Mouse (Mus musculus): Measurements from ENCODE around the gene Trpm1. TPM values are rescaled to one million over a fixed set of nuclear protein-coding genes. Genes with fewer than 3 reads are reported as not detected.

The Trpm1 gene
- total RNA-seq, 2 experiments from 2014 or later: not detected

DNA sequence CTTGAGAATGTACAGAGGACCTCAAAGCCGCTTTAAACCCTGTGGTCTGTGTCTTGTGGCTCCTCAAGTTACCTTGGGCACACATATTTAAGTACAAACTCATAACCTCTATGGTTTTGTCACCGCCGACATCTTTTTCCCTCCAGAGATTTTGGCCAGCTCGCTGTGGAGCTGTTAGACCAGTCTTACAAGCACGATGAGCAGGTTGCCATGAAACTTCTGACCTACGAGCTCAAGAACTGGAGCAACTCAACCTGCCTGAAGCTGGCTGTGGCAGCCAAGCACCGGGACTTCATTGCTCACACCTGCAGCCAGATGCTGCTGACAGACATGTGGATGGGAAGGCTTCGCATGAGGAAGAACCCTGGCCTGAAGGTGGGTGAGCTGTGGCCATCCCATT lies 76.3 kb downstream of the Trpm1 start:
- ATAC-seq (ENCODE audit: poor library complexity, severe bottlenecking): no peak

DNA sequence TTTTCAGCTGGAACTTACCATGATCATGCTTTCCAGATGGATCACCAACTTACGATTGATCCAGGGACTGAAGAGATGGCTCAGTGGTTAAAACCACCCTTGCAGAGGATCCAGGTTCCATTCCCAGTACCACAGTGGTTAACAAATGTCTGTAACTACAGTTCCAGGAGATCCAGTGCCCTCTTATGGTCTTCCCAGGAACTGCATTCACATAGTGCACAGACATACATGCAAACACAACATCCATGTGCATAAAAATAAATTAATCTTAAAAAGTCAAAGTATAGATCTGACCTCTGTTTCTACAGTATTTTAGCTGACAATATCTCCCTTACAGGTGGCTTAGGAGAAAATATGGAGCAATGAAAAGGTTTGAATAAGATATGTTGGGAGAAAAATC lies 77.4 kb downstream of the Trpm1 start:
- ATAC-seq (ENCODE audit: poor library complexity, severe bottlenecking): no peak

DNA sequence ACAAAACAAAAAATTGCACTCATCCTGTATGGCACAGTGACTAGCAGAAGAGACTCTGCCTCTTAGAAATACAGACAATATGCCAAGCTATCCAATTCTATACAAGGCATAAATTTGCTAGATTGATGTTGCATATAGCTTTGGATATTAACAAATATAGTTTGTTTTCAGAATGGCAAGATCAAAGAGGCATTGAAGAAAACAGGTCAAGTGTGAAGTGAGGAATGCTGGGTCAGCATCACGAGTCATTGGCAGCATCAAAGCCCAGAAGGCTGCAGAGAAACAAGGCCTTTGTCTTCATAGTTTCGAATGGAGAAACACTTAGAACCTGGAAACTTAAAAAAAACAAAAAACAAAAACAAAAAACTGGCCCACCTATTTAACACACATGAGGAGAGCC lies 78.4 kb downstream of the Trpm1 start:
- no peak for ATAC-seq (ENCODE audit: poor library complexity, severe bottlenecking)

DNA sequence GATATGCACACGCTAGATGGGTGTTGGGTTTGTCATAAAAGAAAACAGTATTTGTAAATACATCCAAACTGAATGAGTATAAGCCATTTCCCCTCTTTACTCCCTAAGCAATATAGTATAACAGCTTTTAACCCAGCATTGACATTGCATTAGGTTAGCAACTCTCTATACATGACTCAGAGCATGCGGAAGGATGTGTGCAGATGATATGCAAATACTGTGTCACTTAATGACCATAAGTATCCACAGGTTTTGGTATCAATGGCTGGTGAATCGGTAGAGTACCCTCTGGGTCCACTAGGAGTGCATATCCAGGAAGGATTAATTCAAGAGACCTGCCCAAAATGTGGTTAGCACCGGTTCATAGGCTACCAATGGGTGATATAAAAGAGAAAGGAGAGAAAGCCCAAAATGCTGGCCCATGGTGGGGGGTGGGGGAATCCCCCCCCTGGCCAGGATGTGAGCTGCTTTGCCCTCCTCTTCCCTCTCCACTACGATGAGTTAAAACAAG lies 80.7 kb downstream of the Trpm1 start:
- no peak for ATAC-seq (ENCODE audit: poor library complexity, severe bottlenecking)

DNA sequence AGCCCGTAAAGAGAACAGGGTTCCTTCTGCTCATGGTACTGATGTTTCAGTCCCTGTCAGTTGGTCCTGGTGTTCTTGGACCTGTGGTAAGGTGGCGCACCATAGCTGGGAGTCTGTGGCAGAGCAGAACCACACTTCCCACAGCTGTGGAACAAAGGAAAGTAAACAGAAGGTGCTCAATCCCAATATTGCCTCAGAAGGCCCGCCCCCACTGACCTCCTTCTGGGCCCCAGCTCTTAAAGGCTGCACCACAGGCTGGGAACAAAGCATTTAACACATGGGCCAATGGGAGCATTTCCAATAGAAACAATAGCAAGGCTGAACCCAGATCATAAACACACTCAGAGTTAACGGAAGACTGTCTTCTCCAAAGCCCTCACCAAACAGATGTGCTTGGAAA lies 82.9 kb downstream of the Trpm1 start:
- no peak for ATAC-seq (ENCODE audit: poor library complexity, severe bottlenecking)

DNA sequence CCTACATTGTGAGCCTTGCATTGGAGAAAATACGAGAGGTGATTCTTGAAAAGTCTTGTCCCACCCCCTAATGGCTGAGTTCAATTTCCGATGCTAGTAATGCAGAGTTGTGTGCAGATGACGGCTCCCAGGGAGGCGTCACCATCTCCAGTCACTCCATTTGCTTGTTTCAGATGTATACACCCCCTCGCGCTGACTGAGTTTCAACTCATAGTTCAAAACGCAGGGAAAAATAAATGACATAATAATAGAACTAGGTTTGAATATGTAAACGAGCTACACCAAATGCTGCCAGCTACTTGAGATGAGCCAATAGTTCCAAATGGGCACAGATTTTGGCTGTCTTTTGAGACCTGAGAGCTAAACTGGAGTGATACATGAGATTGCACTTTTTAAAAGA lies 84.1 kb downstream of the Trpm1 start:
- ATAC-seq (ENCODE audit: poor library complexity, severe bottlenecking): no peak

DNA sequence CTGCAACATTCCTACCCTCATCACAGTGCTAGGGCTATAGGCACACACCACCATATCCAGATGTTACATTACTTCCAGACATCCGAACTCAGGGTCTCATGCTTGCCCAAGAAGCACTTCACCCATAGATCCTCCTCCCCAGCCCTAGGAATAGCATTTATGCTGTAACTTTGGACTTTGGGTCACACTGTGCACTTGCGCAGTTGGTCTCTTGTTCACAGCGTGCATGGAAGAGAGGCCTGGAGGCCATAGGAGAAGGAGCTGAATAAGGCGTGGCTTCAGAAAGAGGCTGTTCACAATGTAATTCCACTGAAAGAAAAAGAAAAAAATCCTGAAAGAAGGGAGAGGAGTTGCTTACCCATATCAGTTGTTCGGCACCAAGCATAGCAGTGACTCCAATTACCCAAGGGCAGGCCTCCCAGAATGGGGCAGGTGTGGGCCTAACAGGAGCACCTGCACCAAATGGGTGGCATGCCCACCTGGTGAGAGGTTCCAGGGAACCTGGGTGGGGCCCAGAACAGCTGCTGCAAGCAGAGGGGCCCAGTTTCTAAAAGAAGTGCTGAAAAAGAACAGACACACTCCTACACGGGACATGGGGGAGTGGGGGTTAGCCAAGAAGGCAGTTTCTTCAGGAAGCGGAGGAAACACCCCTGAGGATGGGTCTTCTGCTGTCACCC lies 84.9 kb downstream of the Trpm1 start:
- ATAC-seq (ENCODE audit: poor library complexity, severe bottlenecking): no peak

DNA sequence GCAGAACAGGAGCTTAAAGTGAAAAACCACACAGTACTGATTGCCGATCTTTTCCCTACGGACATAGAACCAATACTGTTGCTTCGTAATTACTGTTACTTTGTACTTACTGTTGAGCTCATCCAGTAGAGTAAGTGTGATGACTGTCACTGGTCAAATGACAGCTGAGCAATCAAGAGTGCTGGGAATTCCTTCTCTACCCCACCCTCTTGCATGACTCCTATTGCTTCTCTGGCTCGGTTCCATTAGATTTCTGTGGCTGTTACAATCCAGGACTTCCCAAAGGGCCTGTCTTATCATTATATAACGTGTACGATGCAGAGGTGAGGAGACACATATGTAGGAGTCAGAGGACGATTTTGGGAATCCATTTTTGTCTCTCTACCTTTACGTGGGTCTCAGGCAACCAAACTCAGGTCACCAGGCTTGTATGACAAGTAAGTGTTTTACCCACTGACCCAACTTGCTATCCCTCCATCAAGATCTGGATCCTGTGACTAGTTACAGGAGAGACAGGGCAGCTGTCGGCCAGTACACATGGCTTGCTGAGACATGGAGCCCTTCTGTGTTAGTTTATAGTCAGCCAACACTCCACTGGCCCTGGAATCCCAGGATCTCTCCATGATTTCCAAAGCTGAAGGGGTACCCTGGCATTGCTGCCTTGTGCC lies 85.6 kb downstream of the Trpm1 start:
- ATAC-seq (ENCODE audit: poor library complexity, severe bottlenecking): no peak

DNA sequence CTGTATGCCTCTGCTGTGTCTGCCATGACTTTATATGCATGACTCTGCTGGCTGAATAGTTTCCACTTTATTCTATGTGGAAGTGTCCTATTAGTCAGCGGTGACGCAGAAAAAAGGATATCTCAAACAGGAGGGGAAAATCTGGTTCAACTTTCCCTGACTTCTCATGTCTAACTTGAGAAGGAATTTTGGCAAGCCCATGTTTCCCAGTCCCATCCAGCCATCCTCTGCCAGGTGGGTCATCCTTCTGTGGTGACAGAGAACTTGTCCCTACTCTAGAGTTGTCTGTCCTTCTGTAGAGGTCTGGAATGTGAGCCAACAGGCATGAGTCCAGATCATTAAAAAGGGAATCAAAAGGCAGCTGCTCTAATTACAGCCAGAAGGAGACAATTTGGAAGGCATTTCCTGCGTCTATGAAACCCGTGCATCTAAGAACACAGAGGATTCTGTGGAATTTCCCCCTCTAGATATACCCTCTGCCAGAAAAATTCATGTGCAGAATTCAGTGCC lies 86.2 kb downstream of the Trpm1 start:
- ATAC-seq (ENCODE audit: poor library complexity, severe bottlenecking): no peak

DNA sequence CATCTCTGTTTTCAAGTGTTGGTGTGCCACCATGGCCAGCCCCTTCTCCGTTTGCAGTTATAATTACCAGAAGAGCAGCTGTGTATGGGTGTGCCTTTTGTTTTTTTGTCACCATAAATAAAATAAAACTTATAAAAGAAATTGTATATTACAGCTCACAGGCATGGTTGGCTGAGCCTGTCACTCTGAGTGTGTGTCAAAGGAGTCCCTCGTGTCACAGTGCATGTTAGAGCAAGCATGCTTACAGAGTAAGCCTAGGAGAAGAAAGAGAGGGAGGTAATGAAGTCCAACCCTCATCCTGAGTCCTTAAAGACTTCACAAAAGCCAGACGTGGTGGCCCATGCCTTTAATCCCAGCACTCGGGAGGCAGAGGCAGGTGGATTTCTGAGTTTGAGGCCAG lies 88.8 kb downstream of the Trpm1 start:
- ATAC-seq (ENCODE audit: poor library complexity, severe bottlenecking): no peak

DNA sequence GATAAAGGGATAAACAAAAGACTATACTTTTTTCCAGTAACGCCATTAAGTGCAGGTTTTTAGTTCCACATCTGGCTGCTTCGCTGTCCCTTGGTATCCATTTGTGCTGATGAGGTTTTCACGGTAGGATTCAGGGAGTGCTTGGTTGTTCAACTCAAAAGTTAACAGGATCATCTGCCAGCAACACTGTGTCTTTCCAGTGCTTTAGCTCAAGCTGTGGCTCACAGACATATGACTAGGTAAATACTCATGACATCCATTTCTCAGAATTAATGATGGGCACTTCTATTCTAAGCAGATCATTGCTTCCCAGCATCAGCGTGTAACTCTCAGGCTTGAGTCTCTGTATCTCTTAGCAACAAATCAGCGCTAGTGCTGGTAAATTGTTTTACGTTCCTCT lies 90.7 kb downstream of the Trpm1 start:
- no peak for ATAC-seq (ENCODE audit: poor library complexity, severe bottlenecking)

DNA sequence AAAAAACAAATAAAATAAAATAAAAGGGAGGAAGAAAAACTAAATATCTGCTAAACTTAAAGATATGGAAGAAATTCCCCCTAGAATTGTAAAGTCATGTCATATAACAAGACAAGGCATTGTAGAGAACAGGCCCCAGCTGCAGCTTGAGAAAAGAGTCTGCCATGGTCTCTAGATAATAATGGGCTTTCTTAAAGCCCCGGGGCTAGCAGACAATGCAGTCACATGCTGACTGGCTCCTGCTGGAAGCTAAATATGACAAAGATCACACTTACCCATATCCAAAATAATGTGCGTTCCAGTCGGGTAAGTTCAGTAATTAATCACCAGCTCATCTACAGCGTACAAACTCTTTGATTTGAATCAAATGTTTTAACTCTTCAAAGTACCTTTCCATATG lies 93.1 kb downstream of the Trpm1 start:
- ATAC-seq (ENCODE audit: poor library complexity, severe bottlenecking): no peak

DNA sequence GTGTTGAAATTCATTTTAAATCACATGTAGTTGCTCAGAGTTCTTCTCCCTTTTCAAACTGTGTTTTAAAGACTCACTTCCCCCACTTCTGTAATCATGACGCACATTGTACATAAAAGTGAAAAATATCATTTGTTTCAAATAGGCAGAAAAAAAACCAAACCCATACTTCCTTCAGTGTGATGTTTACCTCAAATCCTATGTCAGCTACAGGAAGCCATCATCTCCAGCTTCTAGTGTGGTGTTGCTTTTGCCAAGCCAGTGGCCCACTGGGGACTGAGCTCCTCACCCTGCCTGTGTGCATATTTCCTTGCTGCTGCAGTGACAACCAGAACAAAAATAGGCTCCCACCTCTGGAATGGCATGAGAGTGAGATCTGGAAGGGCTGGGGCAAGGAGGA lies 94.7 kb downstream of the Trpm1 start:
- ATAC-seq (ENCODE audit: poor library complexity, severe bottlenecking): no peak

DNA sequence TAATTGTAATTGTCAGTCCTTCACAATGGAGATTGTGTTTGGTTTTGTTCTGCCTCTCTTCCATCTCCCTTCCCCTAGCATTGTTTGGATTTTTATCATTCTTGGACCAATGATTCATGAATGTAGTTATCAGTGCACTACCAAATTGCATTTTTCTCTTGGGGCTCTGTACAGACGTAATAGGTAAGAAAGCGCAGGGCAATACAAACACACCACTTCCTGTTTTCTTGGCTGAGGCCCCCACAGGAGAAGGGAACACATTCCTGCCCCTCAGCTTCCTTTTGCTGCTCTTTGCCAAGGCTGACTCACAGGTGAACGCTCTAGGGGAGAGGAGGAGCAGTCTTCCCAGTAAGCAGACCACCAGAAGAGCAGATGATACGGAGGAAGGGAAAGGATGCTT lies 96.1 kb downstream of the Trpm1 start:
- ATAC-seq (ENCODE audit: poor library complexity, severe bottlenecking): no peak

DNA sequence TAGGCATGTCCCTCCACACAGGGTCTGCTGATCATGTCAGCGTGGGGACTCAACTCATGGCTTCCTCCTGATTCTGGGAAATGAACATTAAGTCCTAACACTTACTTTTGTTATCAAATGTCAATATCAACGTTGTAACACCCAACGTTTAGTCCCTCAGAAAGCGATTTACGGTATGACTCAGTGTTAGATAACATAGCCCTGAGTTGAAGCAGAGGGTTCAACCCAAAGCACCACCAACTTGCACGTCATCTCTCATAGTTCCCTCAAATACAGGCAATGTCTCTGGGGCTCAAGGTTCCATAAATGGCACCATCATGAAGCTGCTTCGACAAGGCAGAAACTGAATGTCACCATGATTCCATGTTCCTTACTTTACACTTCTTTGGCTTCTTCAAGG lies 96.8 kb downstream of the Trpm1 start:
- ATAC-seq (ENCODE audit: poor library complexity, severe bottlenecking): no peak

DNA sequence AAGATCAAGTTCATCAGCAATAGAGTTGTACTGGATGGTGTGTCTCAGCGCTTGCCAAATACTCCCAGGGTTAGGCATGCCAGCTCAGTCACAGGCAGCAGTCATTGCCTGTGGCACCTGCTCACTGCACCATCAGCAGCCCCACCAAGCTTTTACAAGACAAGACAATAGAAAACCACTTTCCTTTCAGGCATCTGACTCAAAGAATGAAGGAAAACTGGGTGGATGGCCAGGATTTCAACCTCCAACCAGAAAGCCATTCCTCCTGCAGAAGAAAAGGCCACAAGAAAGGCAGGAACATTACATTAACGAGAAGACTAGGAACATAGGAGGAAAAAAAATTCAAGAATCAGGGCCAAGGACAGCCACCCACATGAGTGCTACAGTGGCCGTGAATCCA lies 100.1 kb downstream of the Trpm1 start:
- no peak for ATAC-seq (ENCODE audit: poor library complexity, severe bottlenecking)

DNA sequence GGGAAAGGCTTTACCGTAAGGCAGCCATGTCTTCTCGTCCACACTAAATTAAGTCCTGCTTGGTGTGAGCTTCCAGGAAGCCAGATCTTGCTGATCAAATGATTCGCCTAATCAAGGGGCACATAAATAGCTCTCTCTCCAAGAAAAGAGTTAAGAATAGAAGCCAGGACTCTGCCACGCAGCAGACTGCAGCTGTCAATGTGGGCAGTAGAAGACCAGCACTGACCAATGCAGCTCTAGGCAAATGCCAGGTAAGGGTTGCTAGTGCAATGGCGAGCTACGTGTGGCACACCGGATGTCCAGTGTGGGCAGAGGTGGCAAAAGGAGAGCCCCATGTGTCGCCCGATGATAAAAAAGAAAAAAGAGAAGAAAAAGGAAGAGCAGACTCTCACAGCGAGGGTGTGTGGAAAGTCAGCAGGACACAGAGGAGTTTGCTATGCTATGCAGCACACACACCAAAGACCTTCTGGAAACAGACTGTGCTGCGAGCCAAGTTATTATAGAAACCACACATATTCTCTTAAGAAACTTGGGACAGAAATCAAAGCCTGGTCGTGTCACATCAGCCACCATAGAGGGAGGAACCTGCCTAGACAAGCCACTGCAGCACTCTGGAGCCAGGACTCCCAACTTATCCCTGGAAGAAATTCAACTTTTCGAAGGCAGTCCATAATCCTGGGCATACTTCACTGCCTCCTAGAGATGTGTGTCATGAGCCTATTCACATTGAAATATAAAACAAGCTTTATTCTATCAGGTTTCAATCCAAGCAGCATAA lies 112.1 kb downstream of the Trpm1 start:
- no peak for ATAC-seq (ENCODE audit: poor library complexity, severe bottlenecking)

DNA sequence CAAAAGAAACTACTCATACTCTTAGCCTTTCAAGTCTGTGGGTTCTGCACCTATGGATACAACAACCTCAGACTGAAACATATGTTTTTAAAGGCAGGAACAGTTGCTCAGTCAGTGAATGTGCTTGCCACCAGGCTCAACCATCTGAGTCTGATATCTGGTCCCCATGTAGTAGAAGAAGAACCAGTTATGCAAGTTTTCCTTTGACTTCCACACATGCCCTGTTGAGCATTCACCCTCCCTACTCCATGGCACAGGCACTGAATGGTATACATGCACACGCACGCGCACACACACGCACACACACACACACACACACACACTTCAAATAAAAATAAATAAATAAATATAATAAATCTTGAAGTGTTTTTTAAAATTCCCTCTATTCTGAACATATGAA lies 113.0 kb downstream of the Trpm1 start:
- ATAC-seq (ENCODE audit: poor library complexity, severe bottlenecking): no peak

DNA sequence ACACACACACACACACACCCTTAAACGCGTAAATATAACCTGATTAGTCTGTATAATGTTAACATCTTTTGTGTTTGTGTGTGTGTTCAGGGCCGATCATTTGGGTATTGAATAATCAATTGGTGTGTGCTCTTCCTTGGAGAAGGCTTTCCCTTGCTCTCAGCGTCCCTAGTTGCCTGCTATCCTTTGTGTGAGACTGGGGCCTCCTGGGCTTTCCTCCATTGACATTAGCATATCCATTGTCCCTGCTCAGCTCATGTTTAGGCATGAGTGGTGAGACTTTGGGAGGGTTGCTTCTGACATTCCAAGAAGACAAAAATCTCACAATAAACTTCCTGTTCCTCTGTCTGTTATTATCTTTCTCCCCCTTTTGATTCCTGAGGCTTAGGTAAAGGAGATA lies 118.3 kb downstream of the Trpm1 start:
- no peak for ATAC-seq (ENCODE audit: poor library complexity, severe bottlenecking)

DNA sequence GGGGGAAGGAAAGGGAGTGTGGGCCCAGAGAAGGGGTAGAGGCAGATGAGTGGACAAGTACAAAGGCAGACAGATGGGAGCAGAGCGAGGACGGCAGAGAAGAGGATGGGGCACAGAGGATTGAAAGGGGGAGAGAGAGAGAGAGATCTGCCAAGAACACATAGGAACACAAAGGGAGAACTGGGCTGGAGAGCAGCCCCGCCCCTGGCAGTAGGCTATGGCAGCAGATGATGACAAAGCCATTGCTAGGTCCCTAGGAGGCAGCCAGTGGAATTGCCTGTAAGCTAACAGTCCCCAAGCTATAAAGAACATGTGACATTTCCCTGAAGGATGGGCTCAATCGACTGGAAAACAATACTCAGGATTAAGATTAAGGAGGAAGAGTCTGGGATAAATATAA lies 121.9 kb downstream of the Trpm1 start:
- ATAC-seq (ENCODE audit: poor library complexity, severe bottlenecking): no peak

DNA sequence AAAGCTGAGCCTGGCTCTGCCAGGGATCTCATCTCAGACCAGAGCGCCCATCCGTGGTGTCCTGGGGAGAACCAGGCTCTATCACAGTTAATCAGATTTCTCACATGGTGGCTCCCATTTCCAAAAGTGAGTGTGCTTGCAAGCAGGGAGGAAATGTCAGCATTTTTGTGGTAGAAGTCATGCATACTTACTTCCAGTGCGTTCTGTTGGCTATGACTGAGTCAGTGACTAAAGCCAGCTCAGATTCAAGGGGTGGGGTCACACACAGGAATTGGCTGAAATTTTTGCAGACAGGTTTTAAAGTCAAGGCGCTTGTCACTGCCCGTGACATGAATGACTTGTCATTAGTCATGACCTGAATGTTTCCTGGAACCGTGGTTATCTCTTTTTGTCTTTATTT lies 123.3 kb downstream of the Trpm1 start:
- no peak for ATAC-seq (ENCODE audit: poor library complexity, severe bottlenecking)

DNA sequence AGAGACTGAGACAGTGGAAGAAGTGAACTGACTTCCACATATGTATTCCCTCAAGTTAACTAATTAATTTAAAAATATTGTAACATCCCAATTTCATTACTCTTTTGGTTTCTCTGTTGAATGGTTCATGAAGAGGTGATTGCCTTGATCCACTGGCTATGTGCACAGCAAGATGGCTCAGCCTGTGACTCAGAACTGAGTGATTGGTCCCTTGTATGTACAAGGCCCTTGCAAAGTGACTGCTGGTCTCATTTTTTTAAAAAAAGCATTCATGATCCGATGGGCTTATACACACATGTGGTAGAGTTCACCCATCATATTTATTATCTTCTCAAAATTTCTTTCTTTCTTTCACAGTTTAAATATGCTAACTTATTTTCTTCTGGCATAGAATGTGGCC lies 124.9 kb downstream of the Trpm1 start:
- no peak for ATAC-seq (ENCODE audit: poor library complexity, severe bottlenecking)

Measured in megakaryocyte, adult 5-6 weeks (primary cell).